Mouse (Mus musculus): ENCODE measurements around the gene Fzd5. TPM values are rescaled to one million over a fixed set of nuclear protein-coding genes. Genes with fewer than 3 reads are reported as not detected.

The Fzd5 gene
- total RNA-seq (2021) (10 to 100 TPM; 12.5 to 21.3 TPM), polyA plus RNA-seq (2012; rRNA removed) (24.7 and 29.6 TPM in 2 replicates)
- long read RNA-seq, full-length matches to known transcripts: 2 of 5 reads
- long read RNA-seq, partial matches to known transcripts: 0 of 5 reads
- long read RNA-seq, other reads (novel, unspliced or antisense): 3 of 5 reads

DNA sequence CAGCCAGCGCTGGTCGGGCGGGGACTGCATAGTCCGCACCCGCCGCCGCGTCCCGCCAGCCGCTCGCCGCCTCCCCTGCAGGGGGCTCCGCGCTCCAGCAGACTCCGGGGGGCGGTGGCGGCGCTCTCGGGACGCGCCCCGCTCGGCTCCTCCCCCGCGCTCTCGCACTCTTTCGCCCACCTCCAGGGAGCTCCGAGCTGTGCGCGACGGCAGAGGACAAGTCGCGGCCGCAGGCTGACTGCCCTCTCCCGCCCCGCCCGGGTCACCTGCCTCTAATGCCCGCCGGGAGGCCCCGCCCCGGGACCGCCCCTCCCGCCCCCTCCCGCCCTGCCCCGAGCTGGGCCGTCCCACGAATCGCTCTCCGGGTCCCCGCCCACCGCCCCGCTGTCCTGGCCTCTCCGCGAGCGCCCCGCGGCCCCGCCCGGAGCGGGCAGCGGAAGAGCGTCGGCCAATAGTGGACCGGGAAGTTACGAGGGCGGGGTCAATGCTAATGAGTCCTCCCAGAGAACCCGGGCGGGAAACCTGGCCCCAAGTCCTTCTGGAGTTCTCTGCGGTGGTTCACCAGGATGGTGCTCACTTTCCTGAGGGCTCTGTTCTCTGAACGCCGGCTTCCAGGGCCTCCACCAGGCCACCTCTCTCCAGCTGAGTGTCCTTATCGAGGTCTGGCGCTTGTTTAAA, at the start of gene Fzd5:
TSS of gene Fzd5 (minus strand) at position 250 of the 678 bp plus-strand sequence.
- peak; percentile 98 for DNase-seq

DNA sequence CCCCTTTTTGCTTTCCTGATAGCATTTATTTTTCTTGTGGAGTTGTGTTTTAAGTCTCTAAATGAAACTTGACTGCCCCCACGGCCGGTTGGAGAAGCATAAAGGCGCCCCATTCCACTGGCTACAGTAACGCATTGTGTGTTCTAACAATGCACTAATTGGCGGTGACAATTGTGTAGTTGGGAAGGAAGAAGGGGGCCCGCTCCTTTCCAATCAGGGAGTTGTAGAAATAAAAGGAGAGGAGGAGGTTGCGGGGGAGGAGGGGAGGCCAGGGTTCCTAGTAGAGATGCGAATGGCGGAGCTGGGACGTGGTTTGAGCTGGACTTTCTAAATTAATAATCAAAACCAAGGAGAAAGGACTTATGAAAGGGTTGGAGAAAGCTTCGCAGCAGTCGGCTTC, 42.3 kb upstream of the Fzd5 start:
- no peak for DNase-seq

DNA sequence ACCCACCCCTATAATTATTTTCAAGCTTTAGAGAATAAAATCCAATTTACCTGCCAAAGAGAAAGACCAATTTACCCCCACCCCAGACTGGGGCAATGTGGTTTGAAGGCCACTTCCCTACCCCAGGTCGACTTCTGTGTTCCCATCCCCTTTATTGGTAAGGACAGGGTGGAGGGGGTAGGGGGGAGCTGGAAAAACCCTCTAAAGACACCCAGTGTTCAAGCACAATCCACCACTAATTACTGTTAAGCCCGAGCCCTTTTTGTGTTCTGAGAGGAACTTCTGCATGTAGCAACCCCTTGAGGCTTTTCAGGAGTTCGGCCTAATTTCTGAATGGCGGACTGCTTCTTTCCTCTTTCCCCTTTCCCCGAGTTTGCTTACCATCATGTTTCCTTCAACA, 41.9 kb upstream of the Fzd5 start:
- no peak for DNase-seq

DNA sequence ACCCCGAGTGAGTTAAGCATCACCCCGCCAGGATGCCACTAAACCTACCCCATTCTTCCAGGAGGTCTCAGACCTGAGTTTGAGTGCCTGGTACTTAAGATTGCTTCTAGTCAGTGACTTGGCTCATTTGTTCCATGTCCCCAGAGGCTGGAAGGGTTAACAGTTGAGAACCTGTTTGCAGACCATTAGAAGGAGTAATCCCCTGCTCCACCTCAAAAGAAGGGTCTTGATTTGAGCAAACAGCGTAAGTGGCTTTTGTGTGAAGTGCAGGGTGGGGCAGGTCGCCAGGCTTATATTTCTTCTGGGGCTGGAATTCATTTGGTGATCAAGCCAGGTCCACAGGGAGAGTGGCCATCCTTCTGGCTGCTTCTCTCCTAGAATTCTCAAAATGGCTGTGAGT, 35.8 kb upstream of the Fzd5 start:
- DNase-seq: no peak

DNA sequence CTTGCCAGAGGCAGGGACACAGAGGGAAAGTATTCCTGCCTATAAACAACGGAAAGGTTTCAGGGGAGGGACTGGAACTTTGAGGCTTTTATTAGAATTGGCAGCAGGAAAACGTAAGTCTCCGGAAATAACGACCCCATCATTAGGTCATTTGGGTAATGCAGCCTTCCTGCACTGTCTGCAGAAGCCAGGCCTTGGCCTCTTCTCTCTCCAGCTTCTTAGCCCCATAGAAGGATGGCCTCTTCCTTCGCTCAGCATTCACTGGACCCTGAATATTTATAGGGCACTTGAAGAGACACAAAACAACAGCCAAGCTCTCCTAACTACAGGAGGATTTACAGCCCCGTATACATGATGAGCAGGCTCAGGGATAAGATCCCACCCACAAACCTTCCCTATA, 32.6 kb upstream of the Fzd5 start:
- DNase-seq: no peak

DNA sequence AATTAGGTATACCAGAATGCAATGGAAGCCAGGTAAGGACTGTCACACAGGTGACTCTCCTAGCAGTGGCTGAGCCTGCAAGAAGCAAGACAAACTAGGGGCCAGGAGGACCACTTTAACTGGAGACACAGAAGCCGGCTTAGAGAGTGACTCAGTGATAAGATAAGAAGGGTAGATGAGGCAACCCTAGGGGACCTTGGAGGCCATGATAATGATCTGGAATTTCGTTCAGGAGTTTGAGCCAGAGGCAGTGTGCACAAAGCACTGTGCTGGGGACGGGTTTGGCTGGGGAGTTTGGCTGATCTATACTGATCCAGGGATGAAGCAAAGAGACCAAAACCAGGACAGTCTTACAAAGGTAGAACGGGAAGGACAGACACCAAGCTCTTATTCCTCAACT, 24.1 kb upstream of the Fzd5 start:
- DNase-seq: peak; percentile 57

DNA sequence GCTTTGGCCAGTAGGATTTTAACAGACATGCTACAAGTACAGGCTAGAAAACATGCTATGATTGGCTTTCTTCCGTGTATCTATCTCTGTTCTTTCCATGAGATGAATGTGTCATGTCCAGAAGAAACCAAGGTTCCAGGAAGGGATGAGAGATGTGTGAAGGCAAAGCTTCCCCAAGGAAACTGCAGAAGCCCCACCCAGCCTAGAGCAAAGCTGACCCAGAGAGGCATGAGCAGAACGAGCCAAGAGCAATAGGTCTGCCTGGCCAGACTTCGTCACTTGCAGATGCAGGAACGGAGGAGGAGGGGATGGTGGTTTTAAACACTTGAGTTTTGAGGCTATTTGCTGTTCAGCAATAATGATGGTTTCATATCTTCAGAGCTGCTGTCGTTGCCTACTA, 20.2 kb upstream of the Fzd5 start:
- DNase-seq: no peak

DNA sequence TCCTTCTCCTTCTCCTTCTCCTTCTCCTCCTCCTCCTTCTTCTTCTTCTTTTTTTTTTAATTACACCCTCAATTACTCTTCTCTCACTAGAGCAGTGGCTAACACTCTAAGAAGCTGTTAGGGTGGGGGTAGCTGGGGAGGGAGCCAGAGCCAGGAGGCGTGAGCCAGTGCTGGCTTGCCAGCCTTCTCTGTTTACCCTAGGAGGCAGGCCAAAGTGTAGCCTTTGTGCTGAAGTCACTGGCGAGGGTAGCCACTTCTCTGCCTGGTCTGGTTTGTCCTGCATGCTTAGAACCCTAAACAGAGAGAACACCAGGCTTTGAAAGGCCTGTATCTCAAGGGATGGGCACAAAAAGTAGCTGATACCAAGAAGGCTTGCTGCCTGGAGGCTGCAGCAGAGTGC, 19.7 kb upstream of the Fzd5 start:
- DNase-seq: peak; percentile 12

DNA sequence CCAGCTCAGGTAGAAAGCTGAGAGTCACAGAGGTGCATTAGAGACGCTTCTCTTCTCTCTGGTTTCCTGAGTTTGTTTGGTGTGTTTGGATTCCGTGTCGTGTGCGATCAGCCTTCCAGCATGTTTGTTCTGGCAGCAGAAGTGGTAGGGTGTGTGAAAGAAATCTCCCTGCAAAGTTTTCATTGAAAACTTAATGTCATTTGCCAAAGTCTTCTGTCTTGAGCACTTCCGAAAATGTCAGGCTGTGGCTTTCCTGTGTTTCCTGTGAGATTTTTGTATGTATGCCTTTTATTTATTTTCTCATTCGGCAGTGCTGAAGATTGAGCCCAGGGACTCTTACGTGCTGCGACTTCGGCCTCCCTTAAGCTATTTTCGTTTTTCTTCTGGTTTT, 19.1 kb upstream of the Fzd5 start:
- DNase-seq: no peak

DNA sequence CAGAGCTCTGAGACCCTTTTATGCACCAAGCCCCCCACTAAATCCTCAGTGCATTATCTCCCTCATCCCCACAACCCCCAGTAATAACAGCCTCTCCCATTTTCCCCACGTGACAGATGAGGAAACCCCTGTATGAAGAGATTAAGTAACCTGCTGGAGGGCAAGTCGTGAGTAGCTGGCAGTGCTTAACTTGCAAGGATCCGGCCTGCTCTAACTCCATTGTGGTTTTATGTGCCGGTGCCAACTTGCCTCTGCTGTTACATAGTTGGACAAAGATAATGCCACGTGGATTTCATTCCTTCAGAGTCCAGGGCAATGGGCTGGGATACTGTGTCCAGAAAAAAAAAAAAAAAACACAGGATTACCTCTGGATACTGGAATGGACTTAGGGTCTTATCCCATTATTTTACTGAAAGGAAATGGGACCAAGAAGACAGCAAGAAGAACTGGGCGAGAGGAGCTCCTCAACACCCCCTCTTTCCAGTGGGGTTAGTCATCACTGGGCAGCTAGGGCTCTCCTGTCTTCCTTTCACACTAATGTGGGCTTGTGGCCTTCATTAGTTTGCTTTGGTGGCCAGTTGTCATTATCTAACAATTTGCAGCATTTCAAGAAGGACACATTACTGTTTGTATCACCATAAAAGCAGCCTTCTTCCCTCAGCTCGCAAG, 18.6 kb upstream of the Fzd5 start:
- peak; percentile 26 for DNase-seq

DNA sequence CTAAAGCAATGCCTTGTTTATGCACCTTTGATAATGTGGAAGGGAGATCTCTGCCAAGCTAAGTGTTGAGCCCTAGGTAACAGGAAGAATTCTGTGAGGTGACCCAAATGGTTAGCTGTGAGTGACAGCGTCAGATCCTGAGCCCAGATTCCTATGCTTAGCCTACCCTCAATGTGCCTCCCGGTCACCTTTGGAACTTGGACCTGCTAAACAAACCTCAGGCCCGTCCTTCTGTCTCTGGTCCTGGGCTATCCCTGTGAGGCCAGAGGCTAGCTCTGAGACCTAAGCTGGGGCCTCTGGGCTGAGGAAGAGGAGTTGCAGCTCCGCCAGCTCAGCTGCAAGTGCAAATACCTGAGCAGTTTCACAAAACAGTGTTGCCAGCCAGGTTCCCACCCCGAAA, 17.1 kb upstream of the Fzd5 start:
- DNase-seq: no peak

DNA sequence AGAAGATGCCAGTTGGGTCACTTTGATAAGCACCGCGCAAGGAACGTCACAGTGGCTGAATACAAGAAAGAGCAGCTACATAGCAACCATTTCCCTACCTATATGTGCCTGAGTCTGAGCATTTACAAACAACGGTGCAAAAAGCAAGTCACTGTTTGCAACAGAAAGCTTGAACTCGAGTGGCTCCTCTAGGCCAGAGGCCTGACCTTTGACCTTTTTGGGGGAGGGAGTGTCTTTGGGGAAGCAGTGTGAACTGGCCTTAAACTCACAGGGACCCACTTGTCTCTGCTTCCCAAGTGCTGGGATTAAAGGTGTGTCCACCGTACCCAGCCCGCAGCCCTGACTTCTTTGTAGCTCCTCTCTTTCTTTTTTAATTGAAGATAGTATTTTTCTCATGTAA, 16.1 kb upstream of the Fzd5 start:
- no peak for DNase-seq

DNA sequence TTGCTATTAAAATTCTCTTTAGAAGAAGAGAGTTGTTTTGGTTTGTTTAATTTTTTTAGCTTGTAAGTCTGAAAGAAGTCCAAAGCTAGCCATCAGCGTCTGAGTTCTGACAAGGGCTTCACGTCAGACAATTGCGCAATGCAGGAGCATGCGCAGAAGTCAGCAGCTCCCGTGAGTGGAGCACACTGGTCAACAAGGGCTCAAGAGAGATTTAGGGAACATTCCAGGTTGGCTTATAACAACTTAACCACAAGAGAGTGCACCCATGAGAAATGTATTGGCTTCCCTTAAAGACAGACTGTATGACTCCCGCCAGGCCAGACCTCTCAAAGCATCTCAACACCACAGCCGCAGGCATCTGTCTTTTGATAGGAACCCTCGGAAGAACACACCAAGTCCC, 15.6 kb upstream of the Fzd5 start:
- DNase-seq: peak; percentile 34

DNA sequence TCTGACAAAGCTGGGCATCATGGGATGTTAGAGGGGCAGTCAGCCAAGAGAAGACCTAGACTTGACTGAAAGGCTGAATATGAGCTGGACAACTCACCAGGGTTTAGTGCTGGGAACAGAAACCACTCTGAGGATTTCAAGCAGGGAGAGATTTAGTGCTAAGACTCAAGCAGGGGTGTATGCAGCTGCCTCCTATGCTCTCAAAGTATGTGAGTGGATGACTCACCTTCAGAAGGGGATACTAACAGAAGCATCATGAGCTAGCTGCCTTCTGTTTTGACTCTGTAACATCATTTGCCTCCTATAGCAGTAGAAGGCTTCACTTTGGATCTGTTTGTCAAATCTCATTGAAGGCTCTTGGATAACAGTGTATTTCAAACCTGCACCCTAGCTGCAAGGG, 7.1 kb upstream of the Fzd5 start:
- no peak for DNase-seq

DNA sequence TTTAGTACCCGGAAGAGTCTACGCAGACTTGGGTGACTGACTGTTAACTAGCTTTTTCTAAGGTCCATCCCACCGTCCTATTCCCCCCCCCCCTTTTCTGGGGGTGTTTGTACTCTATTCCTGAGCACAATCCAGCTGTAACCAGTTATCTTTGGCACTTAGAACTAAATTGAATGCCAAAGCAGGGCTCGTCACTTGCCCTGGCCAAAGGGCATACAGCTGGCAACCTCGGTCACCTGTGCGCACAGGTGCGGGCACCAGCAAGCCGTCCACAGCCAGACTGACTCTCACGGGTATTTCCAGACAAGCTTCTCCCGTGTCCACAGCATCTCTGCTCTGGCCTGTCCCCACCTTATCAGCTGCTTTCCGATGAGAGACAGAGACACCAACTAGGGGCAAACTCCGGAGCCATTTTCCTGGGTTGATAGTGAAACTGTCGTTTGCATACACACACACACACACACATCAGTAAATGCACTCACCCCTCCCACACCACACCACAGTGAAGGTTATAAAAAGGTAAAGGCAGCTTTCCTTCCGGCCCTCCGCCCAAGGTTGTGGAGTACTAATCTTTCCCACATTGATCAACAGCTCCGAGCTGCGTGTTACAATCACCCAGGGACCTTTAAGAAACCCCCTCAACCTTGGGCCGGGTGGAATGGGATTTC, 5.3 kb upstream of the Fzd5 start:
- DNase-seq: no peak

DNA sequence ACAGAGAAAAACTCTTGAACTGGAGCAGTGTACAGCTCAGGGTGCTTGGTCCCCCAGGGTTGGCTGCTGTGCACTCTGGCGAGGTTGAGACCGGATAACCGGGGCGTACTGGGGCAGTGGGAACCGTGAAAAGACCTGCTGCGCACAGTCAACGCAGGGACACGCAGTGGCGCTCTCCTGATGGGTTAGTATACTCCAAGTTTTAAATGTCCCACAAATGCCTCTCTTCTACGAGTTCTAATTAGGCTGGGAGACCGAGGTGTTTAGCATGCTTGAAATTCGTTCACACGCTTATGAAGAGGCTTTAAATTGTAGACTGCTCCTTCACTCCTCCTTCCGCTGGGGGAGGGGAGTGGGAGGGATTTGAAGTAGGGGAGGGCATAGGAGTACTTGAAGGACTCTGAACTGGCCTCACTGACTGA, 1.1 kb upstream of the Fzd5 start:
- peak; percentile 81 for DNase-seq

DNA sequence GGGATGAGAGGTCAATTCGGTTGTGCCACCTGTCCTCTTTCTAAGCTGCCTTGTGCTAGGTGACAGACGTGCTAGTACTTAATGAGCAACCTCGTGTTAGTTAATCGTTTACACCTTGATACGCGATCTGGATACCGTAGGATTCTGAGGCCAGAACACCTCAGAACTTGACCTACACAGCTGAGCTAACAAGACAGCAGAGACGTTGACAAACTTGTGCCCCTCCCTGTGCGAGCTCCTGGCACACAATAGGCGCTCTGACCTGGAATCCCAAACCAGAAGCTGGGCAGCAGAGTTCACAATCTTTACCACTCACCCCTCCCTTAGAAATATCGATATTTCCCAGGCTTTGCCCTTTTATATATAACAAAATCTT, 617 bp upstream of the Fzd5 start:
- no peak for DNase-seq

DNA sequence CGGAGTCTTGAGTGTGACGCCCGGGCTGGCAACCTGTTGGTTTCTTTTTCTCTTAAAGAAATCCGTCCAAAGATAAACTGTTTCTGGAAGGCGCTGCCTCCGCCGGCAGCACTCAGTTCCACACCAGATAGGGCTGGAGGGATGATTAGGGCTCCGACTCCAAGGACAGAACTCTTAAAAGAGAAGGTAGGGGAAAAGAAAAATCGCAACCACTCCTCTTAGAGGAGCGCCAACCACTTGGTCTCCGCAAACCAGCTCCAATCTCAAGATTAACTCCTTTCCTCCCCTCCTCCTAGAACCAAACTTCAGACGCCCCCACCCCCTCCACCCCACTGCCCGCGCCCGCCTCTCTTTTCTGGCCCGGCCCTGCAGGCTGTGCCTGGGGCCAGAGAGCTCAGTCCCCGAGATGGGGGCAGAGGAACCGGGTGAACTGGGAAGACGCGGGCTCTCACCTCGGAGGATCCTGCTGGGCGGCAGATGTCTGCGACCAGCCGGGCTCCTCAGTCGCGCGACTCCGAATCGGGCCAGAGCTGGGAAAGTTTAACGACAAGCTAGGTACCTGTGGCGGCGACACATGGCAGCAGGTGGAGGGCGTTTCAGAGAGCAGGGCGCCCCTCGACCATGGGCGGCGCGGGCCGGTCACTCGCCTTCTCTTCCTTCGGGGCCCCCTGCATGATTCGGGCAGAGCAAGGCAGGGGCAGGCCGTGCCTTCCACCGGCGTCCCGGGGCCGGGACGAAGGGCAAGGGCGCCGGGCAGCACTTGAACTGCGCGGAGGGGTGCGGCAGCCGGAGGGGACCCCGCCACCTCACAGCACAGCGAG, 660 bp downstream of the Fzd5 start:
- DNase-seq: no peak

DNA sequence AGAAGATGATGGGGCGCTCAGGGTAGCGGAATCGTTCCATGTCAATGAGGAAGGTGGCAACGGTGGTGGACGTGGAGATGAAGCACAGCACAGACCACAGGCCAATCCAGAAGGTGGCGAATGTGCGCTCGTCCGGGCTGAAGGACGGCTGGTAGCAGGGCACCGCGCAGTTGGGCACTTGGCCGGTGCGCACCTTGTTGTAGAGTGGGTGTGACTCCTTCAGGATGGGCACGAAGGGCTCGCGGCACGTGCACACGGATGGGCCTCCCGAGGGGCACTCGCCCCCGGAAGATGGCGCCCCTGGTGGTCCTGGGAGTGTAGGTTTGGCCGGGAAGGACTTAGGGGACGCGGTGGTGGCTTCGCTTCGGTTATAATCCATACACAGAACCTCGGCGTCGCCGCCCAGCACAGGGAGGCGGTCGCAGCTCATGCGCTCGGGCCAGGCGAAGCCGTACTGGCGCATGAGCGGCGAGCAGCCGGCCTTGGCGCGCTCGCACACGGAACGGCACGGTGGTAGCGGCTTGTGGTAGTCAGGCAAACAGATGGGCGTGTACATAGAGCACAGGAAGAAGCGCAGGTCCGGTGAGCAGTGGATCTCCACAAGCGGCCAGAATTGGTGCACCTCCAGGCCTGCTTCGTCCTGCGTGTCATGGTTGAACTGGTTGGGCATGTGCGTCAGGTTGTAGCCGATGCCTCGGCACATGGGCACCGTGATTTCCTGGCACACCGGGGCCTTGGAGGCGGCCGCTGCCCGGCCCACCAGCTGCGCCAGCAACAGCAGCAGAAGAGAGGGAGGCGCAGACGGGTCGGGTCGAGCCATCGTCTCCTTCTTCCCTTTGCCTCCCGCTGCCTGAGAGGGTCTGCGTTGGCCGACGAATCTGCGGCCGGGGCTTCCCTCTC, 1.5 kb downstream of the Fzd5 start:
- DNase-seq: peak; percentile 80

DNA sequence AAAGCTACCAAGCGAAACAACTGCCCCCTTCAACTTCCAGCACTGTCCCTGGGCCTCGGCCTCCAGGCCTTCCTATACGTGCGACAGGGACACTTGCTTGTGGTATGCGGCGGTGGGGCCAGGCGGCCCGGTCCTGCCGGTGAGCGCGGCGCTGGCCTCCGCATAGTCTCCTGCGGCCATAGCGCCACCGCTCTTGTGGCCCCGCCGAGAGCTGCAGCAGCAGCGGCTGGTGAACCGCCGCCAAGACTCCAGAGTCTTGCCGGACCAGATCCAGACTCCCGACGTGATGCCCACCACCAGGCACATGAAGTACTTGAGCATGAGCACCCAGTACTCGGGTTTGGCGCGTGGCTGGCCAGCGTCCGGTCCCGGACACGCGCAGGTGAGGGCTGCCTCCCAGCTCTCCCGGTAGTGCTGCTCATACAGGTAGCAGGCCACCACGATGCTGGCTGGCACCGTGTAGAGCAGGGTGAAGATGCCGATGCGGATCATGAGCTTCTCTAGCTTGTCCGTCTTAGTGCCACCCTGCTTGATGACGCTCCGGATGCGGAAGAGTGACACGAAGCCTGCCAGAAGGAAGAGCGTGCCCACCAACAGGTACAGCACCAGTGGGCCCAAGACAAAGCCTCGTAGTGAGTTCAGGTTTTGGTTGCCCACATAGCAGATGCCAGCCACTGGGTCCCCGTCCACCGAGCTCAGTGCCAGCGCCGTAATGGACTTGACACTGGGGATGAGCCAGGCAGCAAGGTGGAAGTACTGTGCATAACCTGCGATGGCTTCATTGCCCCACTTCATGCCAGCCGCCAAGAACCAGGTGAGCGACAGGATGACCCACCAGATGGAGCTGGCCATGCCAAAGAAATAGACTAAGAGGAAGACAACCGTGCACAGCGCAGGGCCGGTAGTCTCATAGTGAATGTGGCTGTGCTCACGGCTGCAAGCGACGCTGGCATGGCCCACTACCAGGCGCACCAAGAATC, 2.5 kb downstream of the Fzd5 start:
- DNase-seq: peak; percentile 67

All from adrenal gland, adult 2 months (tissue).